Mouse (Mus musculus) kidney, postnatal 4 days (tissue): ENCODE data around the gene Adgrg1.

Experiments
- DNase-seq, 2 experiments: peaks; one replicate each; pipeline ENCODE4 v3.0.0; 2021; ENCODE audit warnings: mixed read lengths in 2 of 2

Adgrg1 gene

DNA sequence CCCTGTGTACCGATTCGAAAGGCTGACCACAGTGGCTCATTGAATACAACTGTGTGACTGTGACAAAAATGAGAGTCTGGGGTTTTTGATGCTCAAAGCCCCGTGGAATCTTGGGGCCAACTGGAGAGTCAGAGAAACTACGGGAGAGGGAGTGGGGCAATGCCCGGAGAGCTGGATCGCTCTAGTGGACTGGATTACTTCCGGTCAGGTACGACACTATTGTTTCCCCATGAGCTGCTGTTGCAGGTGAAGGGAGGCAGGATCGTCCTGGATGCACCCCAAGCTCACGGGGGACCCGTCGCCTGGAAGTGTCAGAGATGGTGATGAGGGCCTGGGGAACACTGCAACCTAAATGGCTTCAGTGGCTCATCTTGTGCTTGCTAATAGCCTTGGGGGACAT, 21.5 kb downstream of the Adgrg1 start:
- no peak for DNase-seq

DNA sequence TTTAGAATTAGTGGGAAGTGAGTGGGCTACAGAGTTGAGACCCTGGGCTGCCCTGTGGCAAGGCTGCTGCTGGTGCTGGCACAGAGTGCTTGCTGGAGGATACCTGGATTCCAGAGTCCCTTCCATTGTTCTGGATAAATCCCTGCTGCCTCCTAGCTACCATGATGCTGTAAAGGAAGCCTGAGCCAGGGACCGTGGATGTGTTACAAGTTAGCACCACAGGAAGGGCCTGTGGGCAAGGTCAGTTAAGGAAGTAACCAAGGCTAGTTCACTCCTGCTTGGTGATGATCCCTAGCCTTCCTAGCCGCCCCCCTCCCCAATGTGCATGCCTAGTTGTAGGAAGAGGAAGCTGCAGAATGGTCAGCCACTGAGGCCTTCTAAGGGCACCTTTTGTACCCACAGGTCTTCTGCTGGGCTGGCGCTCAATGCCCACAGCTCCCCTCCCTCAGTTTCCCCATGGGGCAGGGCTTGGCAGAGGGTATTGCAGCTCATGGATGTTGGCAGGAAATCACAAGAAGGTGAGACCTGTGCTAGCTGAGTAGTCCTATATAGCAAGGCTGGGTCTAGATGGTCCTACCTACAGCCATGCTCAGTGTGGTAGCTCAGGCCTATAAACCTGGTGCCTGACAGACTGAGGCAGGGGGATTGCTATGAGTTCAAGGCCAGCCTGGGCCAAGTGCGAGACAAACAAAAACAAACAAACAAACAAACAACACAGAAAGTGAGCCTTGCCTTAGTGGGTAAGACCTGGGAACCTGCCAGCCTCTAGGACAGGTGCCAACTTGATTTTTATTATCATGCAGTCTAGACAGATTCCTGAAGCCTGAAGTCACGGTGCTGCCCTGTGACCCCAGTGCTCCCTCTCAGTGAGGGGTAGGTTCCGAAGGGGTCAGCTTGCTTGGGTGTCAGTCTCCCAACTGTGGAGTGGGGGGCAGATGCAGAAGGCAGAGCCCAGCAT, 22.6 kb downstream of the Adgrg1 start:
- peak in 1 of 2 experiments; percentile 61 for DNase-seq

DNA sequence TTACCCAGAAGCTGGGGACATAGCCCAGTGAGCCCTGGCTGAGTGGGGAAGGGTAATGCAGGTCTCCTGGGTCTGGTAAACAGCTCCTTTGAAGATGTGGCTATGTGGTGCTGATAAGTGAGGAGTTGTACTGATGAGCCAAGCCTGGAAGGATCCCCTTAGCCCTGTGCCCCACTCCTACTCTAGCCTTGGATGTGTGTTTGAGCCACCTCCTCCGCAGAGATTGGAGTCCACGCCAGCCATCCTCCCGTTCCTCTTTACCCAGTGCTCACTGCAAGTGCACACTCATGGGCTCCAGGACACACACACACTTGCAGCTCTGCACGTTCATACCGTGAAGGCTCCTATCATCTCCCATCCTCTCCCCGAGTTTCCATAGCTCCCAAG, 23.3 kb downstream of the Adgrg1 start:
- DNase-seq, result no peak

DNA sequence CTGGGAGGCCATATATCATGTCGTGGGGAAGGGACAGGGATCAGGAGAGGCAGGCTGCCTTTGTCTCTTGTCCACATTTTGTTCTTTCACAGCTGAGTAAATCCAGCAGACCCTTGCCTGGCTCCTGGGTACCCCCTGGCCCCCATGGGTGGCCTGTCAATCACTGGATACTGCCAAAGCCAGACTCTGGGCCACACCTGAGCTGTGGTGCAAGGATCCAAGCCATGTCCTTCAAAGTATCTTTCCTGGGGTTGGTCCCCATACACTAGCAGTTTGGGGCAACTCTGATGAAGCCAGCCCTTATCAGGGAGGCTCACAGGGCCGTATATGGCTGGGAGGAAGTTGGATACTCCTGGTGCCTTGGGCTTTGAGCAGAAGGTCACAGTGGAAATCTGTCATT, 23.9 kb downstream of the Adgrg1 start:
- DNase-seq, result no peak

DNA sequence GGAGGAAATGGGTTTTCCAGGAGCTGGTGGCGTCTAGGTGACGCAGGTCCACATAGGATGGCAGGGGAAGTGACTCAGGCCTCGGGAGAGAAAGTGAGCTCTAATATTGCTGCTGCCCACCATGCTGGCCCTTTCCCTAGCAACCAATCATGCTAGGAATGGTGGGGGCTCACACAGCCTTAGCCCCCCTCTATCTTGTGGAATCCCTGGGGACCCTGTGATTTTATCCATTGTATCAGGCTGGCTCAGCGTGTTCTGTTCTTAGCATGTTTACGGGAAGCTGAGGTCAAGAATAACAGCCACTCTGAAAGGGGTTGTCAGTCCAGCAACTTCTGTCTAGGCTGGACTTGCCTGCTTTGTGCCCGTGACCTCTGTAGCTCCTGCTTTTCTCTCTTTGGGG, 24.5 kb downstream of the Adgrg1 start:
- no peak for DNase-seq

DNA sequence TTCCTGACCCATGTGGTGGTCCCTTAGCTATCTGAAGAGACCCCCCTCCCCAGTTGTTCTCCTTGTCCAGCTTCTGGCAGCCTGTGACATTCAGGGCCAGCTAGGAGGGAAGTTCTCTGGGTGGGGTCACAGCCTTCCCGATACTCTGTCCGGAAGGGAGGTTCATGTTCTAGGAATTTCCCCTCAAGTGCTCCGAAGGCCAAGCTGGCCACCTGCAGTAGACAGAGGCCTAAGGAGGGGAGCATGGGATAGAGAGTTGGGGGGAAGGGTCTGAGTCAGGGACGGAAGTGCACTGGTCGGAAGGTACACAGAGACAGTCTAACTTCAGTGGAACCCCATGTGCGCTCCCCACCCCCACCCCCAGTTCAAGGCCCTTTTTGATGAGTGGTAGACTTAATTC, 25.4 kb downstream of the Adgrg1 start:
- peak in 1 of 2 experiments; percentile 50 for DNase-seq

DNA sequence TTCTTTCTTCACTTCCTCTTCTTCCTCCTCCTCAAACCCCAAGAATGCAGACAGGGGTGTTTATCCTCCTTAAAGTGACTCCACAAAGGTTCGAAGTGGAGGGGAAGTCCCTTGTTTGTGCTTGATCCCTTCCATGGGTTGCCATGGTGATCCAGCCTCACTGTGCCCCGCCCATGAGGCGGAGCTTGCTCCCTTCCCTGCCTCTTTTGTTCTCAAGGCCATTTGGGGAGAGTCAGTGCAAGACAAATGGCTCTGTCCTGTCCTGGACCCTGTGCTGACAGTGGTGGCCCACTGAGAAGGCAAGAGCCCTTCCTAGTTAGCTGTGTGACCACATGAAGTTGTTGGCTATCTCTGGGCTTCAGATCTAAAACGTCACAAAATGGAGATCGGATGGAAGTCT, 26.1 kb downstream of the Adgrg1 start:
- DNase-seq, result peak; percentile 69 to 80

DNA sequence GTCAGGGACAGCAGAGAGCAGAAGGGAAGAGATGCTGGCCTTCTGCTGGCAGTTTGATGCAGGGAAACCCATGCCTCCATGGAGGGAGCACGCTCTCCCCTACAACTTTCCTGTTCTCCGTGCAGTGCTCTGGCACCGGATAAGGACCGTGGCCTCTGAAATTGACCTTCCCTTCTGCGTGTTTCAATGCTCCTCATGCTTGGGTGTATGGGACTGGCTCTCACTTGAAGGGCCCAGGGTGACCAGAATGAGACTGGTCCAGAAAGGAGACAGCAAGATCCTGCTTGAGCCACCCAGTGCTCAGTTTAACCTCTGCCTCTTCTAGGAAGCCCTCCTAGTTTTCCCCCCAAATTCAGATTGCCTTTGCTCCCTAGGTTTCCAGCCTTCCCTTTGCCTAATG, 26.6 kb downstream of the Adgrg1 start:
- no peak for DNase-seq

DNA sequence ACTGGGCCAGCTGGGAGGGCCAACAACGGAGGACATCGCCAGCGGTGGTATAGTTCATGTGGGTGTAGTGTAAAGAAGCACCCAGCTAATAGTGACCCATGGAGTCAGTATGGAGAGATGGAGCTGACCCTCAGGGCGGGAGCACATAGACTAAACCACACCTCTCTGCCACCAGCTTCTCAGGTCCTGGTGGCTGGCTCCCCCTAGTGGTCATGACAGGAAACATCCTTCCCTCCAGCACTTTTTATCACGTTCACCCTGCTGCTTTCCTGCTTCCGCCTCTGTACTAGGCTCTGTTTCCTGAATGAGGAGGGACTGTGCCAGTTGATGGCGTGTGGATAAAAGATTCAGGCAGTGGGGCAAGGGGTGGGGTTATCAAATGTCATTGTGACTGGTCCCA, 27.1 kb downstream of the Adgrg1 start:
- DNase-seq, result peak; percentile 82 to 87

DNA sequence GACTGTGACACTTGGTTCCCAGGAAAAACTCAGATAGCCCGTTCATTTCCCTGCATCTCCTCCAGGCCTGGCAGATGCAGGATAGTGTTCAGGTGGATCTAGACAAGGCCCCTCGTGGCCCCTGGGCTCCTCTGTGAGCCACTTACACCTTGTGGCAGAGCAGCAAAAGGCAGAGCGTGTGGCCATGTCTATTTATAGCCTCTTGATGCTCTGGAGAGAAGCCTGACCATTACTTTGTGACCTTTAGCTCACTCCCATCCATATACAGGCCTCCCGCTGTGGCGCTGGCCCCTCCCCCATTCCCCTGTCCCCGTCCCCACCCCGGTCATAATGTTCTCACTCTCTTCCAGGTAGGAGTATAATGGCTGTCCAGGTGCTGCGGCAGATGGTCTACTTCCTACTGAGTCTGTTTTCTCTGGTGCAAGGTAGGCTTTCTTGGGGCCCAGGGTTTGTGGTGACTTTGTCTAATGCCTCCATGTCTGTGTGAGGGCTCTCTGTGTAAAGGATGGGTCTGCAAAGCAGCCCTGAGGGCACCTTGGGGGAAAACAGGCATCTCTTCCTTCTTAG, 27.6 kb downstream of the Adgrg1 start:
- no peak for DNase-seq

DNA sequence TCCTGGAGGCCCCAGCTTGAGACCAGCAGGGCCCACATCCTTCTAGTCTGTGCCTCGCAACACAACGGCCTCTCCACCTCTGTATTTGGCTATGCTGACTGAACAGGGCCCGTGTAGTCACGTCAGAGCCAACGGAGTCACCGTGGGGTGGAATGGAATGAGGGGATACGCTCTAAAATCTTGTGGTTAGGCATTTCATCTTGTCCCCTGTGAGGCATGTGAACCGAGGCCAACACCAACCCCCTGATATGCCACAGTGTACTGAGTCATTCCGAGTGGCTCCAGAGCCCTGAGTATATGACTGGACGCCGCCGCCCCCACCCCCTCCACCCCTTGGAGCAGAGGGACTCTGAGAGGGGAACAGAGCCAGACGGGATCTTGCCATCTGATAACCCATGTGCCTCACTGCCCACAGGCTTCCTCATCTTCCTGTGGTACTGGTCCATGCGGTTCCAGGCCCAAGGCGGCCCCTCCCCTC, 37.9 kb downstream of the Adgrg1 start:
- DNase-seq, result no peak

DNA sequence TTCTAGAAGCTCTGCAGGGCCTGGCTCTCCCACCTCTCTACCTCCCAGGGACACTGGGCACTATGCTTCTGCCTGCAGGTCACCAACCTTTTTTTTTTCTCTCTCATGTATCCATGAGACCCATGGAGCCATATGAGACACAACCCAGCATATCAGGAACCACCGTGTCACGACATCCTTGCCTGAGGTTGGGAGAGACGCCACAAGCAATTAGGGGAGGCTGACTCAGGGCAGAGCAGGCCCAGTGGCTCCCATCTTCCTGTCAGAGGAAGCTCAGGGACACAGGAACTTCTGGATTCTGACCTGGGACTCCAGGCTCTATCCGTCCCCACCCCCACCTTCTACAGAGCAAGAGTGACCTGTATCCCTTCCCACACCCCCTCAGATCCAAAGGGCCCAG, 41.3 kb downstream of the Adgrg1 start:
- DNase-seq, result no peak

DNA sequence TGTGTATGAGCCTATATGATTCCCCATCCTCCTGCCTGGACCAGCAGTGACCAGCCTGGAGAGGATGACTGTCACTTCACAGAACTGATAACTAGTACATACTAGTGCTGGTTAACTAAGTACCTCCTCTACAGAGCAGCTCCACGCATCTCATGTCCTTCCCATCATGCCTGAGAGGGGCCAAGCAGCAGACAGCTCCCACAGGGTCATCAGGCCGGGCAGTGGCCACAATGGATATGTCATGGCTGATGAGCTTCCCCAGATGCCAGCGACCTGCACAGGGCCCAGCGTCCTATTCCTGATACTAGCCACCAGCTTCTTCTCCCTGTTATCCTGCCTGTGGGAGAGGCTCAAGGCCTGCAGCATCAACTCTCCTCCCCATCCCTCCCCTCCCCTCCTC, 42.1 kb downstream of the Adgrg1 start:
- no peak for DNase-seq

DNA sequence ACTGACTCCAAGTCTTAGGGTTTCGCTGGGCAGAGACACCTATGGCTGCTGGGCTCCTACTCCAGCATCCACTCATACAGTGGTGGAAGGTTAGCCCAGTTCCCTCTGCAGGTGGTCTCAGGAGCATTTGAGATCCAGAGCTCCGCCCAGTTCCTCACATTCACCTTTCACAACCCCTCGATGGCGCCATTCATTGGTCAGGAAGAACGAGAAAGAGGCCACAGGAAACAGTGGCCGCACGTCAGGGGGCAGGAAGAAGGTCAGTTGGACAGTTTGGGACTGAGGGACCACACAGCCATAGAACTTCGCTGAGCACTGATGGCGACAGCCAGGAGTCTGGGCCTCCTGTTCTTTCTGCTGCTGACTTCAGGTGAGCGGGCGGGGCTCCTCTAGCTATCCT, 42.9 kb downstream of the Adgrg1 start, which contains the start of gene Adgrg3:
Adgrg3 (plus strand) TSS at position 242 of the 400 bp plus-strand sequence.
- DNase-seq, result no peak

DNA sequence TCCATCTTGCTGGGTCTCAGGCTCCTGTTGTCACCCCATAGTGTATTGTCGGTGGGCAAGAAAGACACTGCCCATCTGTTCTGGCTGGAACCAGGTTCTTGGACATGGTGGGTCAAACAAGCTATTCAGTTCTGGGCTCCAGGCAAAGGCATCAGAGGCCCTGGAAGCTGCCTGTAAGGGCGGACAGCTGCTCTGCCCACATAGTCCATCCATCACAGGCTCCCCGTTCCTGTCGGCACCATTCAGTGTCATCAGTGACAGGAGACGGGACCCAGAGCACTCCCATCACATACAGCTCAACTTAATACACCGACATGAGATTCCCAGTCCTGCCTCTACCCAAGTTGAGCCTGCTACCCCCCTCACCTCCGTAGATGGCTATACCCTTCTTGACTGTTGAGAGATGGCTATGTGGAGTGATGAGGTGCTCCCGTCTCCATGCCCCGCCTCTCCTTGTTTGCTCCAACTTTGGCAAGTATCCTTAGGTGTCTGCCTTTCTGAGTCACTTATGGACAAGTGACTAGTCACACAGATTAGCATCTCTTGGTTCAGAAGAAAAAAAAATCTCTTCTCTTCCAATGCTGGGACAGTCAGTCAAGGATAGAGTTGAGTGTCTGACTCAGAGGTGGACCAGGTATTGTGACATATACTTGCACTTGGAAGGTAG, 43.6 kb downstream of the Adgrg1 start:
- DNase-seq, result no peak

DNA sequence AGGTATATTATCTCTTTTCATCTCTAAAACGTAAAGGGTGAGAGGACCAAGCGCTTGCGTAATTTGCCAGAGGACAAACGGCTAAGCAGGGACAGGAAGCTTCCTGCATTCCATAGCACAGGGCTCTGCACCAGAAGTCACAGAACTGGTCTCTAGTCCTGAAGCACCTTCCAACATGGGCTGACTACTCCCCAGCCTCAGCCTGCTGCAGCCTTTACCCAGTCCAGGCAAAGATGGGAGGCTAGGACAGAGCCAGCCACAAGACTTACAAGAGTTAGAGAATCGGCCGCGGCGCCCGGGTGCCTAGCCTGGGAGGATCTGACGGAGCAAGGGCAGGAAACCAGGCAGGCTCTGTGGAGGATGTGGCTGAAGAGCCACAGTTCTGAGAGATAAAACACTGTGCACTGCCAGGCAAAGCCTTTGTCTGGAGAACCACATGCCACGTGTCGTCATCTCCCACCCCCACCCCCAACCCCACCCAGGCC, 45.8 kb downstream of the Adgrg1 start:
- DNase-seq, result peak; percentile 34 to 52

DNA sequence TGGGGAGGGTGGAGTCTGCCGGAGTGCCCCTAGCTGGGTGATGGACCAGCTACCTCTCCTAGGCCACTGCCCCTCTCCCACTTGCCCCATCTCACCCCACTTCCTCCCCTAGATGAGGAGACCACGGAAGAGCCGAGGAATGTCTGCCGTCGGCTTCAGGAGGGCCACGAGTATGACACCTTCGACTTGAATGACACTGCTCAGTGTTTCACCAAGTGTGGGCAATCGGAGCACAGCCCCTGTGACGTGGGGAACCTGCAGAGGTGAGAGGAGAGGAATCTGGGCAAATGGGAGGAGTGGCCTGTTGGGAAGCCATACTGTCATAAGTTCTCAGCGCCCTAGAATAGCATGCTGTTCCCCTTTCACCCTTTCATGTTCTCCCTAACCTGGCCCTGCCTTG, 46.3 kb downstream of the Adgrg1 start:
- DNase-seq, result no peak

DNA sequence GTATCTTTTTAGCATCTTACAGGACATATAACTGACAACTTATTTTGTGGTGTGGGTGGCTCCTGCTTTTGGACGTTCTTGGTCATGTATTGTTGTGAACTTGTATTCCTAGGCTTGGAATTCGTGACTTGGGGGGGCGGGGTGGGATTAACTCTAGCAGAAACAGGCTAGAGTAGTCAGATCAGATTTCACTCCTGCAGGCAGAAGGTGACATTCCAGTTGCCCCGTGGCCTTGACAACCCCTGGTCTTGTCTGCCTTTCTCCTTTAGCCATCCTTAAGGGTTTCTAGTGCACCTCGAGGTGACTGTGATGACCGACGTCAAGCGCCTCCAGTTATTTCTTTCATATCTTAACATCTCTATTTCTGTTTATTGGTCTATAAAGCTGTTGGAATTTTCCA, 48.6 kb downstream of the Adgrg1 start:
- no peak for DNase-seq

DNA sequence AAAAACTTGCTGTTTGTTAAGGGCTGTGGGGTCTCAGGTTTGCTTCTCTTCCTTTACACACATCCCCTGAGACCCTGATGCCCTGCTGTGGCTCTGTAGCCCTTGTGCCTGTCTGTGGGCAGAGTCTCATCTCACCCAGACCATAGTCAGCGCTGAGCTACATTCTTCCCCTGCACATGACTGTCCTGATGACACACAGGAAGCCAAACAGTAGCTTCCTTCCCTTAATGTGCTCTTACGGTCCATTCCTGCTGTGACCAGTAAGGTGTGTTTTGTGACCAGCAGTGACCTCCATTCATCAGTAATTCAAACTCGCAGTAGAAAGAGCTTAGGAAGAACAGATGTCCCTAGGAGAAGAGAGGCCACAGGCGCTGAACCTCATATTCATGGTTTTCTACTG, 49.8 kb downstream of the Adgrg1 start:
- DNase-seq, result no peak

DNA sequence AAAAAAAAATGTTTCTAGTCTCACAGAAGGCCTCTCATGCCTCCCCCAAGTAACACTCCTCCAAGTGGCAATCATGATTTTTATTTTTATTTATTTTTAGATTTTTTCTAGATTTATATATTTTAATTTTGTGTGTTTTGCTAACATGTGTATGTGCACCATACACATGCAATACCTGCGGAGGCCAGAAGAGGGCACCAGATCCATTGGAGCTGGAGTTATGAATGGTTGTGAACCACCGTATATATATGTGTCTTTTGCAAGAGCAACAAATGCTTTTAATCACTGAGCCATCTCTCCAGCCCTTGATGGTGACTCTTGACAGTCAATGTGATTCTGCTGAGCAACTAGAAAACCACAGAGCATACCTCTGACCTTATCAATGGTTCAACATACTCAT, 50.9 kb downstream of the Adgrg1 start:
- peak; percentile 67 to 71 for DNase-seq

DNA sequence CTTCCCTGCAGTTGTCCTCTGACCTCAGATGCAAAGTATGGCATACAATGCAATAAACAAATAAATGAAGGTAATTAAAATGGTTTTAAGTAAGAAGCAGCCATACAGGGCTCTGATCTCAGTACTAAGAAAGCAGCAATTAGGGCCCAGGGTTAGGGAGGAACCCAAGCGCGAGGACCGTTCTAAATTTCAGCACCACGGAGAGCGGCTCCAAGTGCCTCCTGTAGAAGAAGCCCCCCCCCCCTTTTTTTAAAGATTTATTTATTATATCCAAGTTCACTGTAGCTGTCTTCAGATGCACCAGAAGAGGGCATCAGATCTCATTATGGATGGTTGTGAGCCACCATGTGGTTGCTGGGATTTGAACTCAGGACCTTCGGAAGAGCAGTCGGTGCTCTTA, 53.8 kb downstream of the Adgrg1 start:
- DNase-seq, result peak; percentile 77 to 81

DNA sequence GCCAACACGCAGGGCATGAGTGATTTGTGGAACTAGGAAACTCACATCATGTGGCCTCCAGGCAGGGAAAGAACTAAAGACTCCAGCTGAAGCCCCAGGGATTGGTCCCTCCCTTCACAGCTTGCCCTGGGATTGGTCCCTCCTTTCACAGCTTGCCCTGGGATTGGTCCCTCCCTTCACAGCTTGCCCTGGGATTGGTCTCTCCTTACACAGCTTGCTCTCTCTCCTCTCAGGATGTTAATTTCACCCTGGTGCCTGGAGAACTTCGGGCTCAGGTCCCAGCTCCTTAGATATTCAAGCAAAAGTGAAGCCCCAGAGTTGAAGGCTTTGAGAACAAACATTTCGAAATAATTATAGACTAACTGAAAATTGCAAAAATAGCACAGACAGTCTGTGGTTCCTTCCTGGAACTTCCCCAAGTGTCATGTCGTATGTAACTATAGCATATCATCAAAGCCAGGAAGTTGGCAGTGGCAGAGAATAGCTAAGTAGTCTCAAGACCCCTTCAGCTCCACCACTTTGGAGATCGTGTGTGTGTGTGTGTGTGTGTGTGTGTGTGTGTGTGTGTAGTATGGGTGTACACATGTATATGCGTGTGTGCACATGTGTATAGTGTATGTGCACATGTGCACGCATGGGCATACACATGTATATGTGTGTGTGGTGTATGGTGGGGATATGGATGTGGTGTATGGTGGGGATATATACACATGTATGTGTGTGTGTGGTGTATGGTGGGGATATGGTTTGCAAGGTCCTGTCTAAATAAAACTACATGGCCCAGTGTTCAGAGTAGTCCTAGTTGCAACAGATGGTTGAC, 62.8 kb downstream of the Adgrg1 start:
- DNase-seq, result peak; percentile 51 to 67
